In the genomic region with DNA sequence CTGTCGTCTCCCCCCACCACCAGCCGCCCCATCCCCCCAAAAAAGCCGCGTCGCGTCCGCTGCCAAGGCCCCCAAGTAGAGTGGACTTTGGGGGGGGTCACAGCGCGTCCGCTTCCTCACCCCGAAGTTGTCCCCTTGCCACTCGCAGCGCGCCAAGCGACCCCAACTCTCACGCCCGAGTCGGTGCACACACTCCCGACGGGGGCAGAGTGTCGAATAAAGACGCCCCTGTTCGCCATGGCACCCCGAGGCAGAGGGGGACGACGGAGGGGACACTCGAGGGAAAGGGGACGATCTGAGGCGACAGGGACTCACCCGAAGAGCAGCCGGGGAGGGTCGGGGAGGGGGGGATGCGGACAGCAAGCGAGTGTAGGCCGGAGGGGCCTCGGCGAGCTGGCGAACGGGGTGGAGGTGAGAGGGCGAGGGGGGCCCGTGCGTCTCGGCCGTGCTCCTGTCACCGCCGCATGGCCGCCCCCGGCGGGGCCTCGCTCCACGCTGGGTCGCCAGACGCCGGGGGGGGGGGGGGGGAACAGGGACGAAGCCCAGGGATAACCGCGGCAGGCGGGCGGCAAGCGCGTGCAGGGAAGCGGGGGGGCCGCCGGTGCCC, we compare ENCODE assay signal across 8 mouse cellular contexts. TPM values are rescaled to one million over a fixed set of nuclear protein-coding genes. Genes with fewer than 3 reads are reported as not detected.
A peak's percentile ranks its signal among the peaks of the same experiment; 100 is the strongest.
DNase-seq lines count a peak whose midpoint lies in the region; ATAC-seq lines count a peak whose summit lies in the region.

No protein-coding gene starts in this region.

- H3K27ac ChIP-seq in forebrain, embryonic 12.5 days = peak overlapping the region; percentile 100
- H3K27ac ChIP-seq in intestine, embryonic 15.5 days = peak overlapping the region; percentile 95
- H3K27ac ChIP-seq in stomach, embryonic 14.5 days (ENCODE audit: low read length) = peak overlapping the region; percentile 100

- peak; percentile 37 for DNase-seq in kidney, adult 9 months
- no peak for DNase-seq in kidney, postnatal 25 days
- DNase-seq in ZHBTc4 (ENCODE audit: low read depth, low spot score) = peak; percentile 73
- no peak for DNase-seq in adipocyte (ENCODE audit: low spot score)

- peaks cover 36% of the 10 kb centered on the region for H3K4me1 ChIP-seq in forebrain, embryonic 12.5 days
- H3K4me1 ChIP-seq in intestine, embryonic 15.5 days (replicated peaks) = peaks cover 21% of the 10 kb centered on the region; the same call in 1 of the 2 replicates
- H3K4me1 ChIP-seq in megakaryocyte, embryonic 14.5 days = peaks cover 59% of the 10 kb centered on the region
- peaks cover 19% of the 10 kb centered on the region for H3K4me1 ChIP-seq in stomach, embryonic 14.5 days (ENCODE audit: control insufficient read depth, insufficient read depth, low read length)

- peak overlapping the region; percentile 69 for H3K4me2 ChIP-seq in forebrain, embryonic 12.5 days
- H3K4me2 ChIP-seq in intestine, embryonic 15.5 days (replicated peaks) = peak overlapping the region; percentile 65
- H3K4me2 ChIP-seq in stomach, embryonic 14.5 days (replicated peaks; ENCODE audit: low read depth, low read length) = peak overlapping the region; percentile 32

- H3K4me3 ChIP-seq in forebrain, embryonic 12.5 days (replicated peaks) = peak overlapping the region; percentile 66
- H3K4me3 ChIP-seq in intestine, embryonic 15.5 days (replicated peaks) = peak overlapping the region; percentile 64
- peak overlapping the region; percentile 99 for H3K4me3 ChIP-seq in megakaryocyte, embryonic 14.5 days (replicated peaks)
- peak overlapping the region; percentile 93 for H3K4me3 ChIP-seq in stomach, embryonic 14.5 days (ENCODE audit: low read depth, low read length)

- WGBS in forebrain, embryonic 12.5 days = under 1% methylated on average over 37 of the region's 64 CpGs
- WGBS in intestine, embryonic 15.5 days = under 1% methylated on average over 41 of the region's 64 CpGs
- WGBS in stomach, embryonic 14.5 days = 1% methylated on average over 31 of the region's 64 CpGs

- H3K36me3 ChIP-seq in forebrain, embryonic 12.5 days (replicated peaks) = peaks cover 24% of the 10 kb centered on the region
- peaks cover 11% of the 10 kb centered on the region; the same call in 1 of the 2 replicates for H3K36me3 ChIP-seq in intestine, embryonic 15.5 days
- peaks cover 28% of the 10 kb centered on the region for H3K36me3 ChIP-seq in megakaryocyte, embryonic 14.5 days (replicated peaks; ENCODE audit: low read length)
- peaks cover 21% of the 10 kb centered on the region for H3K36me3 ChIP-seq in stomach, embryonic 14.5 days (ENCODE audit: control insufficient read depth, insufficient read depth, low read length)

- peak overlapping the region; percentile 95 for H3K9ac ChIP-seq in forebrain, embryonic 12.5 days
- H3K9ac ChIP-seq in intestine, embryonic 15.5 days = peak overlapping the region; percentile 83
- H3K9ac ChIP-seq in stomach, embryonic 14.5 days (replicated peaks; ENCODE audit: low read depth, low read length) = peak overlapping the region; percentile 99

- H3K9me3 ChIP-seq in forebrain, embryonic 12.5 days = no peaks in the 10 kb centered on the region
- H3K9me3 ChIP-seq in intestine, embryonic 15.5 days = no peaks in the 10 kb centered on the region
- H3K9me3 ChIP-seq in megakaryocyte, embryonic 14.5 days = no peaks in the 10 kb centered on the region
- H3K9me3 ChIP-seq in stomach, embryonic 14.5 days (ENCODE audit: control insufficient read depth, low read depth, low read length) = no peaks in the 10 kb centered on the region

- H3K27me3 ChIP-seq in forebrain, embryonic 12.5 days = no peaks in the 10 kb centered on the region
- no peaks in the 10 kb centered on the region for H3K27me3 ChIP-seq in intestine, embryonic 15.5 days (replicated peaks)
- H3K27me3 ChIP-seq in megakaryocyte, embryonic 14.5 days (replicated peaks) = no peaks in the 10 kb centered on the region
- no peaks in the 10 kb centered on the region for H3K27me3 ChIP-seq in stomach, embryonic 14.5 days (ENCODE audit: control insufficient read depth, insufficient read depth, low read length)

- ATAC-seq in forebrain, embryonic 12.5 days (ENCODE audit: low FRiP score) = peak; percentile 63
- ATAC-seq in intestine, embryonic 15.5 days = peak; percentile 54
- peak; percentile 4; the same call in 1 of the 2 replicates for ATAC-seq in stomach, embryonic 14.5 days (ENCODE audit: insufficient number of reproducible peaks, insufficient read depth, low FRiP score, low read depth)

RNA-seq across cellular contexts. Expression of gene Gtf2i, which starts 0.4 kb away (rescaled TPM):
- polyA plus RNA-seq in forebrain, embryonic 12.5 days (2016; fragmentation: Nextera tagmentation; extraction: Ambion mirVana) = 245 and 247 TPM in 2 replicates
- 125 and 137 TPM in 2 replicates for polyA plus RNA-seq in intestine, embryonic 15.5 days (2015; fragmentation: Nextera tagmentation; extraction: Ambion mirVana)
- 87.1 and 333 TPM in 2 replicates for polyA plus RNA-seq in megakaryocyte, embryonic 14.5 days (2012; ENCODE audit: insufficient read depth, low replicate concordance)
- polyA plus RNA-seq in stomach, embryonic 14.5 days (2014; fragmentation: Nextera tagmentation; extraction: Ambion mirVana) = 178 and 184 TPM in 2 replicates

Comparison
In these comparisons a context has a peak if more than half of its experiments do, and no peak if none do; other contexts are left out.
1. DNase-seq: peak in kidney, adult 9 months (single experiment) and ZHBTc4 (single experiment); none in kidney, postnatal 25 days (0 of 2) and adipocyte (single experiment).
2. ATAC-seq: peak in every context shown above with its lines; median percentile 63 in forebrain, embryonic 12.5 days; 54 in intestine, embryonic 15.5 days; 4 in stomach, embryonic 14.5 days.
3. Peak in every context shown above with its lines, with median percentiles within 50 percentile points of each other: H3K27ac ChIP-seq, H3K4me2 ChIP-seq, H3K4me3 ChIP-seq and H3K9ac ChIP-seq.